Mouse (Mus musculus) c-Kit-positive CD71-positive TER-119-negative erythroid progenitor cells, embryonic 14.5 days (primary cell): ENCODE measurements around the gene Gemin6.
"Not testable (repeated sequence)": the region's sequence is repeated elsewhere in the genome, so short reads cannot be mapped to it uniquely, and the experiment has no call there.

ENCODE experiments used
- DNase-seq: peaks from one replicate; pipeline ENCODE4 v3.0.0-alpha.2; 2013; ENCODE audit warnings: low read depth

Gemin6 gene

GRCm38 (mm10) chr17:80224326-80225116, at the start of gene Gemin6:
Gene Gemin6 (plus strand): TSS chr17:80224441.
- peak; percentile 84 for DNase-seq

GRCm38 (mm10) chr17:80174699-80175385, 49.4 kb upstream of the Gemin6 start:
- no peak for DNase-seq

- DNase-seq, result no peak
Observed at GRCm38 (mm10) chr17:80175386-80175739, 48.9 kb upstream of the Gemin6 start.

- no peak for DNase-seq
Observed at GRCm38 (mm10) chr17:80175966-80176365, 48.3 kb upstream of the Gemin6 start.

GRCm38 (mm10) chr17:80178846-80179245, 45.4 kb upstream of the Gemin6 start:
- DNase-seq, result not testable (repeated sequence)

- peak; percentile 51 for DNase-seq
Observed at GRCm38 (mm10) chr17:80179959-80180358, 44.3 kb upstream of the Gemin6 start.

- DNase-seq, result no peak
Observed at GRCm38 (mm10) chr17:80180468-80180867, 43.8 kb upstream of the Gemin6 start.

GRCm38 (mm10) chr17:80183615-80184014, 40.6 kb upstream of the Gemin6 start:
- DNase-seq, result no peak

GRCm38 (mm10) chr17:80193075-80193474, 31.2 kb upstream of the Gemin6 start:
- DNase-seq, result no peak

- DNase-seq, result no peak
Observed at GRCm38 (mm10) chr17:80199160-80199778, 25.0 kb upstream of the Gemin6 start.

- no peak for DNase-seq
Observed at GRCm38 (mm10) chr17:80205657-80206056, 18.6 kb upstream of the Gemin6 start.

- DNase-seq, result no peak
Observed at GRCm38 (mm10) chr17:80206301-80206670, 18.0 kb upstream of the Gemin6 start.

GRCm38 (mm10) chr17:80206671-80207581, 17.3 kb upstream of the Gemin6 start, which contains the start of the genes Srsf7 and Ttc39d:
Gene Srsf7 (minus strand): TSS chr17:80207307.
Gene Ttc39d (plus strand): TSS chr17:80207460.
- peak; percentile 96 for DNase-seq

GRCm38 (mm10) chr17:80213998-80214397, 10.2 kb upstream of the Gemin6 start:
- DNase-seq, result not testable (repeated sequence)

- no peak for DNase-seq
Observed at GRCm38 (mm10) chr17:80220131-80220530, 4.1 kb upstream of the Gemin6 start.

GRCm38 (mm10) chr17:80221202-80221601, 3.0 kb upstream of the Gemin6 start:
- no peak for DNase-seq

- peak; percentile 51 for DNase-seq
Observed at GRCm38 (mm10) chr17:80221890-80222628, 2.2 kb upstream of the Gemin6 start.

GRCm38 (mm10) chr17:80223829-80224228, 412 bp upstream of the Gemin6 start:
- no peak for DNase-seq

GRCm38 (mm10) chr17:80225142-80225541, 901 bp downstream of the Gemin6 start:
- not testable (repeated sequence) for DNase-seq

GRCm38 (mm10) chr17:80229396-80229795, 5.2 kb downstream of the Gemin6 start:
- no peak for DNase-seq

- no peak for DNase-seq
Observed at GRCm38 (mm10) chr17:80233844-80234243, 9.6 kb downstream of the Gemin6 start.
